Mouse (Mus musculus): ENCODE results near the gene Dlat. TPM values are rescaled to one million over a fixed set of nuclear protein-coding genes. Genes with fewer than 3 reads are reported as not detected.
A peak's percentile ranks its signal among the peaks of the same experiment; 100 is the strongest.
"Not testable (repeated sequence)": the region's sequence is repeated elsewhere in the genome, so short reads cannot be mapped to it uniquely, and the experiment has no call there.

Gene Dlat
- polyA plus RNA-seq, 1 experiment from 2014 or later: 60.4 TPM

- H3K27ac ChIP-seq: no peak overlapping the region
- H3K4me1 ChIP-seq: no peaks in the 10 kb centered on the region
- H3K9ac ChIP-seq: no peak overlapping the region
- no peak overlapping the region for H3K4me3 ChIP-seq (replicated peaks)
- peaks cover 95% of the 10 kb centered on the region for H3K36me3 ChIP-seq
- no peaks in the 10 kb centered on the region for H3K9me3 ChIP-seq (replicated peaks)
- 83% methylated on average over 10 of the region's 10 CpGs for WGBS
- no peaks in the 10 kb centered on the region for H3K27me3 ChIP-seq
- H3K4me2 ChIP-seq: no peak overlapping the region
- no peak for ATAC-seq (replicated peaks; ENCODE audit: low FRiP score)
Measured at GRCm38 (mm10) chr9:50646826-50647370, 12.7 kb downstream of the Dlat start.

GRCm38 (mm10) chr9:50634270-50634669 lies 25.3 kb downstream of the Dlat start:
- Histone ChIP-seq H3K36me3 (peaks cover 64% of the 10 kb centered on the region), H3K27ac (no peak overlapping the region), H3K4me3 (replicated peaks) (no peak overlapping the region), H3K9me3 (replicated peaks) (no peaks in the 10 kb centered on the region), H3K4me1 (no peaks in the 10 kb centered on the region), H3K4me2 (no peak overlapping the region), H3K9ac (no peak overlapping the region), H3K27me3 (no peaks in the 10 kb centered on the region)
- ATAC-seq (replicated peaks; ENCODE audit: low FRiP score): no peak
- whole genome bisulfite sequencing: 95% methylated on average over 11 of the region's 11 CpGs

GRCm38 (mm10) chr9:50633059-50633458 lies 26.5 kb downstream of the Dlat start:
- no peak for ATAC-seq (replicated peaks; ENCODE audit: low FRiP score)
- no peak overlapping the region for H3K4me2 ChIP-seq
- H3K9me3 ChIP-seq (replicated peaks): no peaks in the 10 kb centered on the region
- no peaks in the 10 kb centered on the region for H3K27me3 ChIP-seq
- H3K27ac ChIP-seq: no peak overlapping the region
- peaks cover 52% of the 10 kb centered on the region for H3K36me3 ChIP-seq
- H3K4me3 ChIP-seq (replicated peaks): no peak overlapping the region
- 69% methylated on average over 2 of the region's 2 CpGs for WGBS
- no peak overlapping the region for H3K9ac ChIP-seq
- no peaks in the 10 kb centered on the region for H3K4me1 ChIP-seq

- Histone ChIP-seq H3K4me2 (no peak overlapping the region), H3K27ac (no peak overlapping the region), H3K4me1 (no peaks in the 10 kb centered on the region), H3K4me3 (replicated peaks) (no peak overlapping the region), H3K36me3 (peaks cover 45% of the 10 kb centered on the region), H3K9ac (no peak overlapping the region), H3K27me3 (no peaks in the 10 kb centered on the region), H3K9me3 (replicated peaks) (no peaks in the 10 kb centered on the region)
- WGBS: 88% methylated on average over 6 of the region's 6 CpGs
- ATAC-seq (replicated peaks; ENCODE audit: low FRiP score): no peak
Measured at GRCm38 (mm10) chr9:50632016-50632688, 27.4 kb downstream of the Dlat start.

GRCm38 (mm10) chr9:50630903-50631302 lies 28.7 kb downstream of the Dlat start:
- not testable (repeated sequence) for H3K9ac ChIP-seq; H3K9me3 ChIP-seq (replicated peaks); ATAC-seq (replicated peaks; ENCODE audit: low FRiP score); H3K27me3 ChIP-seq; H3K4me1 ChIP-seq; H3K27ac ChIP-seq; H3K4me2 ChIP-seq; H3K4me3 ChIP-seq (replicated peaks)
- peaks cover 35% of the 10 kb centered on the region for H3K36me3 ChIP-seq
- 92% methylated on average over 6 of the region's 8 CpGs for WGBS

GRCm38 (mm10) chr9:50617794-50618330 lies 41.7 kb downstream of the Dlat start:
- H3K4me3 ChIP-seq (replicated peaks): peak overlapping the region; percentile 99
- no peak for ATAC-seq (replicated peaks; ENCODE audit: low FRiP score)
- H3K27me3 ChIP-seq: no peaks in the 10 kb centered on the region
- H3K4me2 ChIP-seq: peak overlapping the region; percentile 60
- peaks cover 12% of the 10 kb centered on the region for H3K4me1 ChIP-seq
- 0 out of 2 replicates have a peak overlapping the region, but pooled peaks have one; percentile 99 for H3K9ac ChIP-seq
- 64% methylated on average over 9 of the region's 9 CpGs for WGBS
- no peaks in the 10 kb centered on the region for H3K9me3 ChIP-seq (replicated peaks)
- H3K27ac ChIP-seq: no peak overlapping the region
- peaks cover 25% of the 10 kb centered on the region for H3K36me3 ChIP-seq

GRCm38 (mm10) chr9:50616766-50617603 lies 42.6 kb downstream of the Dlat start, which contains the start of the genes Pih1d2 and Nkapd1:
Pih1d2 (plus strand) TSS chr9:50617321.
Nkapd1 (minus strand) TSS chr9:50617464.
- peaks cover 12% of the 10 kb centered on the region for H3K4me1 ChIP-seq
- ATAC-seq (replicated peaks; ENCODE audit: low FRiP score): peak; percentile 95
- peak within 1 kb of the TSS; percentile 60 for H3K4me2 ChIP-seq
- H3K4me3 ChIP-seq (replicated peaks): peak within 1 kb of the TSS; percentile 99
- peak within 1 kb of the TSS; percentile 98 for H3K27ac ChIP-seq
- no peaks in the 10 kb centered on the region for H3K9me3 ChIP-seq (replicated peaks)
- peaks cover 34% of the 10 kb centered on the region for H3K36me3 ChIP-seq
- under 1% methylated on average over 80 of the region's 81 CpGs for WGBS
- H3K27me3 ChIP-seq: no peaks in the 10 kb centered on the region
- H3K9ac ChIP-seq: peak within 1 kb of the TSS; percentile 99

GRCm38 (mm10) chr9:50616161-50616560 lies 43.4 kb downstream of the Dlat start:
- Histone ChIP-seq H3K9ac (peak overlapping the region; percentile 99), H3K4me1 (peaks cover 12% of the 10 kb centered on the region), H3K9me3 (replicated peaks) (no peaks in the 10 kb centered on the region), H3K4me3 (replicated peaks) (peak overlapping the region; percentile 99), H3K4me2 (peak overlapping the region; percentile 60), H3K27ac (peak overlapping the region; percentile 98), H3K27me3 (no peaks in the 10 kb centered on the region), H3K36me3 (peaks cover 41% of the 10 kb centered on the region)
- WGBS: 34% methylated on average over 11 of the region's 11 CpGs
- ATAC-seq (replicated peaks; ENCODE audit: low FRiP score): no peak

- no peaks in the 10 kb centered on the region for H3K9me3 ChIP-seq (replicated peaks)
- ATAC-seq (replicated peaks; ENCODE audit: low FRiP score): no peak
- peaks cover 79% of the 10 kb centered on the region for H3K36me3 ChIP-seq
- no peak overlapping the region for H3K9ac ChIP-seq
- no peak overlapping the region for H3K4me3 ChIP-seq (replicated peaks)
- WGBS: 85% methylated on average over 4 of the region's 4 CpGs
- H3K27ac ChIP-seq: no peak overlapping the region
- H3K27me3 ChIP-seq: no peaks in the 10 kb centered on the region
- no peak overlapping the region for H3K4me2 ChIP-seq
- peaks cover 8% of the 10 kb centered on the region for H3K4me1 ChIP-seq
Measured at GRCm38 (mm10) chr9:50612115-50612514, 47.5 kb downstream of the Dlat start.

GRCm38 (mm10) chr9:50604338-50604737 lies 55.2 kb downstream of the Dlat start:
- 1% methylated on average over 6 of the region's 6 CpGs for WGBS

GRCm38 (mm10) chr9:50603998-50604324 lies 55.6 kb downstream of the Dlat start:
- Histone ChIP-seq H3K36me3 (peaks cover 57% of the 10 kb centered on the region), H3K27me3 (no peaks in the 10 kb centered on the region), H3K9me3 (replicated peaks) (no peaks in the 10 kb centered on the region), H3K4me1 (peaks cover 26% of the 10 kb centered on the region), H3K27ac (peak overlapping the region; percentile 95), H3K9ac (peak overlapping the region; percentile 85), H3K4me3 (replicated peaks) (peak overlapping the region; percentile 76), H3K4me2 (peak overlapping the region; percentile 79)
- under 1% methylated on average over 24 of the region's 24 CpGs for WGBS
- ATAC-seq (replicated peaks; ENCODE audit: low FRiP score): peak; percentile 88

More at GRCm38 (mm10) chr9:50604338-50604737, 55.2 kb downstream of the Dlat start:
- Histone ChIP-seq H3K4me2 (peak overlapping the region; percentile 79), H3K27me3 (no peaks in the 10 kb centered on the region), H3K4me1 (peaks cover 26% of the 10 kb centered on the region), H3K9me3 (replicated peaks) (no peaks in the 10 kb centered on the region), H3K36me3 (peaks cover 56% of the 10 kb centered on the region), H3K27ac (peak overlapping the region; percentile 95), H3K9ac (peak overlapping the region; percentile 85), H3K4me3 (replicated peaks) (peak overlapping the region; percentile 76)
- ATAC-seq (replicated peaks; ENCODE audit: low FRiP score): no peak
